Mouse (Mus musculus): ENCODE results near the gene Lztr1.

GRCm38 (mm10) chr16:17509240-17509597 is 731 bp downstream of the Lztr1 start:
- TF ChIP-seq CTCF (IDR thresholded peaks at IDR 0.05; ENCODE audit: low read depth) (no peak), EP300 (IDR thresholded peaks at IDR 0.05; ENCODE audit: low read depth) (no peak)
